Mouse (Mus musculus): ENCODE data around the gene Etfdh. TPM values are rescaled to one million over a fixed set of nuclear protein-coding genes. Genes with fewer than 3 reads are reported as not detected.
"Not testable (repeated sequence)": the region's sequence is repeated elsewhere in the genome, so short reads cannot be mapped to it uniquely, and the experiment has no call there.

The Etfdh gene
- polyA plus RNA-seq, 1 experiment: 17.8 TPM

- Histone ChIP-seq H3K36me3 (ENCODE audit: control insufficient read depth, insufficient read depth) (no peaks in the 10 kb centered on the region), H3ac (ENCODE audit: control insufficient read depth, insufficient read length, low read depth) (no peak overlapping the region), H3K4me3 (ENCODE audit: insufficient read depth, poor library complexity, severe bottlenecking) (no peak overlapping the region), H3K79me2 (ENCODE audit: control insufficient read depth, insufficient read depth) (no peaks in the 10 kb centered on the region), H3K27me3 (ENCODE audit: control insufficient read depth, insufficient read depth, insufficient read length) (no peaks in the 10 kb centered on the region), H3K79me3 (ENCODE audit: low read depth) (no peaks in the 10 kb centered on the region)
- TF ChIP-seq FOSL1 (IDR thresholded peaks at IDR 0.05; ENCODE audit: insufficient read depth, low read length, poor library complexity, severe bottlenecking) (no peak), MYOD1 (IDR thresholded peaks at IDR 0.05; ENCODE audit: control insufficient read depth, insufficient read length, low read depth) (no peak)
These were observed 52.9 kb downstream of the Etfdh start for GRCm38 (mm10) chr3:79576468-79576816.

- Histone ChIP-seq H3K79me3 (ENCODE audit: low read depth) (no peaks in the 10 kb centered on the region), H3K4me3 (ENCODE audit: insufficient read depth, poor library complexity, severe bottlenecking) (no peak overlapping the region), H3K79me2 (ENCODE audit: control insufficient read depth, insufficient read depth) (no peaks in the 10 kb centered on the region), H3K36me3 (ENCODE audit: control insufficient read depth, insufficient read depth) (no peaks in the 10 kb centered on the region), H3K27me3 (ENCODE audit: control insufficient read depth, insufficient read depth, insufficient read length) (no peaks in the 10 kb centered on the region), H3ac (ENCODE audit: control insufficient read depth, insufficient read length, low read depth) (no peak overlapping the region)
- TF ChIP-seq CEBPB (IDR thresholded peaks at IDR 0.05; ENCODE audit: low read depth): no peak
- TF ChIP-seq MYOG (IDR thresholded peaks at IDR 0.05; ENCODE audit: control insufficient read depth, extremely low read depth, insufficient read length): no peak
- TF ChIP-seq MYOD1 (IDR thresholded peaks at IDR 0.05; ENCODE audit: control insufficient read depth, insufficient read length, low read depth): no peak
- TF ChIP-seq USF1 (IDR thresholded peaks at IDR 0.05; ENCODE audit: low read depth): no peak
- TF ChIP-seq MAX (IDR thresholded peaks at IDR 0.05): no peak
- no peak for TF ChIP-seq FOSL1 (IDR thresholded peaks at IDR 0.05; ENCODE audit: insufficient read depth, low read length, poor library complexity, severe bottlenecking)
- TF ChIP-seq CTCF (IDR thresholded peaks at IDR 0.05; ENCODE audit: control insufficient read depth, insufficient read depth, insufficient read length): no peak
These were observed 53.5 kb downstream of the Etfdh start for GRCm38 (mm10) chr3:79575576-79576467.

DNA sequence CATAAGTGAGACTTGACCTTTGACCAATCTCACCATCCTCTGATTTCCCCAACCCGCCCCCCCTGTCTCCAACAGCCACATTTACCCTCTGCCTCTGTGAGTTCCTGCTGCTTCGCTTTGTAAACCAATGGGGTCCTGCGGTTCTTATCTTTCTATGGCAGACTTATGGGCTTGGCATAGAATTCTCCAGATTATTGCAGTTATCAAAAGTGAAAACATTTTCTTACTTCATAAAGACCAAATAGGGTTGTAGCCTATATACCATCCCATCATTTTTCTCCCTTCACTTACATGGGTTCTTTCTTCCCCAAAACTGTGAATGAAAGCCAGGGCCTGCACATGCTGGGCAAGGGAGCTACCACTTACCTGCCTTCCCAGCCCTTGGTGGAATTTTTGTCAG is 55.0 kb downstream of the Etfdh start:
- Histone ChIP-seq H3K79me3 (ENCODE audit: low read depth) (no peaks in the 10 kb centered on the region), H3K36me3 (ENCODE audit: control insufficient read depth, insufficient read depth) (no peaks in the 10 kb centered on the region), H3K79me2 (ENCODE audit: control insufficient read depth, insufficient read depth) (no peaks in the 10 kb centered on the region), H3K4me3 (ENCODE audit: insufficient read depth, poor library complexity, severe bottlenecking) (no peak overlapping the region), H3ac (ENCODE audit: control insufficient read depth, insufficient read length, low read depth) (no peak overlapping the region), H3K27me3 (ENCODE audit: control insufficient read depth, insufficient read depth, insufficient read length) (no peaks in the 10 kb centered on the region)
- TF ChIP-seq MYOD1 (IDR thresholded peaks at IDR 0.05; ENCODE audit: control insufficient read depth, insufficient read length, low read depth) (no peak), MYOG (IDR thresholded peaks at IDR 0.05; ENCODE audit: control insufficient read depth, extremely low read depth, insufficient read length) (no peak), FOSL1 (IDR thresholded peaks at IDR 0.05; ENCODE audit: insufficient read depth, low read length, poor library complexity, severe bottlenecking) (no peak), USF1 (IDR thresholded peaks at IDR 0.05; ENCODE audit: low read depth) (no peak), CTCF (IDR thresholded peaks at IDR 0.05; ENCODE audit: control insufficient read depth, insufficient read depth, insufficient read length) (no peak), MAX (IDR thresholded peaks at IDR 0.05) (no peak), CEBPB (IDR thresholded peaks at IDR 0.05; ENCODE audit: low read depth) (no peak)

DNA sequence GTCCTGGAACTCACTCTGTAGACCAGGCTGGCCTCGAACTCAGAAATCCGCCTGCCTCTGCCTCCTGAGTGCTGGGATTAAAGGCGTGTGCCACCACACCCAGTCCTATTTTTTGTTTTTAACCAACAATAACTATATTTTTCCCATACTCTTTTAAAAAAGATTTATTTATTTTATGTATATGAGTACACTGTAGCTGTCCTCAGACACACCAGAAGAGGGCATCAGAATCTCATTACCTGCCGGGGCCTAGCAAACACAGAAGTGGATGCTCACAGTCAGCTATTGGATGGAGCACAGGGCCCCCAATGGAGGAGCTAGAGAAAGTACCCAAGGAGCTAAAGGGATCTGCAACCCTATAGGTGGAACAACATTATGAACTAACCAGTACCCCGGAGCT is 55.9 kb downstream of the Etfdh start:
- H3K79me2 ChIP-seq (ENCODE audit: control insufficient read depth, insufficient read depth); H3K4me3 ChIP-seq (ENCODE audit: insufficient read depth, poor library complexity, severe bottlenecking); H3ac ChIP-seq (ENCODE audit: control insufficient read depth, insufficient read length, low read depth); H3K36me3 ChIP-seq (ENCODE audit: control insufficient read depth, insufficient read depth); H3K79me3 ChIP-seq (ENCODE audit: low read depth); H3K27me3 ChIP-seq (ENCODE audit: control insufficient read depth, insufficient read depth, insufficient read length): not testable (repeated sequence)

- no peak for TF ChIP-seq MAX (IDR thresholded peaks at IDR 0.05)
- TF ChIP-seq USF1 (IDR thresholded peaks at IDR 0.05; ENCODE audit: low read depth): no peak
- no peak for TF ChIP-seq CEBPB (IDR thresholded peaks at IDR 0.05; ENCODE audit: low read depth)
- no peak for TF ChIP-seq MYOG (IDR thresholded peaks at IDR 0.05; ENCODE audit: control insufficient read depth, extremely low read depth, insufficient read length)
- TF ChIP-seq FOSL1 (IDR thresholded peaks at IDR 0.05; ENCODE audit: insufficient read depth, low read length, poor library complexity, severe bottlenecking): no peak
- Histone ChIP-seq H3K4me3 (ENCODE audit: insufficient read depth, poor library complexity, severe bottlenecking) (no peak overlapping the region), H3K36me3 (ENCODE audit: control insufficient read depth, insufficient read depth) (no peaks in the 10 kb centered on the region), H3K79me2 (ENCODE audit: control insufficient read depth, insufficient read depth) (no peaks in the 10 kb centered on the region), H3K27me3 (ENCODE audit: control insufficient read depth, insufficient read depth, insufficient read length) (no peaks in the 10 kb centered on the region), H3K79me3 (ENCODE audit: low read depth) (no peaks in the 10 kb centered on the region), H3ac (ENCODE audit: control insufficient read depth, insufficient read length, low read depth) (no peak overlapping the region)
These were observed 56.9 kb downstream of the Etfdh start for GRCm38 (mm10) chr3:79572399-79572798.

GRCm38 (mm10) chr3:79569351-79569681 is 60.0 kb downstream of the Etfdh start:
- Histone ChIP-seq H3K79me3 (ENCODE audit: low read depth) (peaks cover 18% of the 10 kb centered on the region), H3K79me2 (ENCODE audit: control insufficient read depth, insufficient read depth) (peaks cover 30% of the 10 kb centered on the region), H3K27me3 (ENCODE audit: control insufficient read depth, insufficient read depth, insufficient read length) (no peaks in the 10 kb centered on the region), H3ac (ENCODE audit: control insufficient read depth, insufficient read length, low read depth) (no peak overlapping the region), H3K36me3 (ENCODE audit: control insufficient read depth, insufficient read depth) (no peaks in the 10 kb centered on the region), H3K4me3 (ENCODE audit: insufficient read depth, poor library complexity, severe bottlenecking) (no peak overlapping the region)
- TF ChIP-seq MYOG (IDR thresholded peaks at IDR 0.05; ENCODE audit: control insufficient read depth, extremely low read depth, insufficient read length) (no peak), CEBPB (IDR thresholded peaks at IDR 0.05; ENCODE audit: low read depth) (no peak), MYOD1 (IDR thresholded peaks at IDR 0.05; ENCODE audit: control insufficient read depth, insufficient read length, low read depth) (no peak), FOSL1 (IDR thresholded peaks at IDR 0.05; ENCODE audit: insufficient read depth, low read length, poor library complexity, severe bottlenecking) (no peak), CTCF (IDR thresholded peaks at IDR 0.05; ENCODE audit: control insufficient read depth, insufficient read depth, insufficient read length) (no peak), USF1 (IDR thresholded peaks at IDR 0.05; ENCODE audit: low read depth) (no peak), MAX (IDR thresholded peaks at IDR 0.05) (no peak)

Measured in C2C12 (cell line).